Mouse (Mus musculus) lung, postnatal 0 days (tissue): ENCODE results near the gene Angptl6.
A peak's percentile ranks its signal among the peaks of the same experiment; 100 is the strongest.

Experiments
- CTCF ChIP-seq: IDR thresholded peaks from 2 replicates; pipeline ENCODE4 v1.5.1; 2016; ENCODE audit warnings: antibody characterized with exemption, mild to moderate bottlenecking
- EP300 ChIP-seq: IDR thresholded peaks from 2 replicates; pipeline ENCODE4 v1.6.1; 2016; ENCODE audit warnings: antibody characterized with exemption, mild to moderate bottlenecking, control low read depth

DNA sequence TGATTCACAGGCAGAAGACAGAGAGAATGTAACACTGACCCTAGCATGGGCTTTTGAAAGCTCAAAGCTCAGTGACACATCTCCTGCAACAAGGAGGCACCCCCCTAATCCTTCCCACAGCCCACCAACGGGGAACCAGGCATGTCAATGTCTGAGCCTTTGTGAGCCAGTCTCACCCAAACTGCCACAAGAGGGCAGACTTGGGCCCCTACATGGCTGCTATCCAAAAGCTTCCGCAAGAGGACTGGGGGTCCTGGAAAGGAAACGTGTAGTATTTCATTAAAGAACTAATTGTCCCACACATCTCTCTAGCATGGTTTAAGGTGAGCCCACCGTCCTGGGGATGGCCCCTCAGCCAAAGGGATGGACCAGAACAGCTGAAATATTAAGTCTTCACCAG, 17.7 kb downstream of the Angptl6 start:
- peak; percentile 67 for TF ChIP-seq CTCF
- no peak for TF ChIP-seq EP300
